Mouse (Mus musculus): ENCODE measurements at regions not wholly inside any gene's neighbourhood (a gene's known extent, or its start where the extent isn't known, plus 50 kb on each side); places are given as distances from the start of the nearest gene placed in this dataset.

GRCm38 (mm10) chr8:76538806-76539480, 360.3 kb upstream of the Nr3c2 start:
- intact Hi-C loops (cut with DNase I): no loop called here
- no peak for DNase-seq

DNA sequence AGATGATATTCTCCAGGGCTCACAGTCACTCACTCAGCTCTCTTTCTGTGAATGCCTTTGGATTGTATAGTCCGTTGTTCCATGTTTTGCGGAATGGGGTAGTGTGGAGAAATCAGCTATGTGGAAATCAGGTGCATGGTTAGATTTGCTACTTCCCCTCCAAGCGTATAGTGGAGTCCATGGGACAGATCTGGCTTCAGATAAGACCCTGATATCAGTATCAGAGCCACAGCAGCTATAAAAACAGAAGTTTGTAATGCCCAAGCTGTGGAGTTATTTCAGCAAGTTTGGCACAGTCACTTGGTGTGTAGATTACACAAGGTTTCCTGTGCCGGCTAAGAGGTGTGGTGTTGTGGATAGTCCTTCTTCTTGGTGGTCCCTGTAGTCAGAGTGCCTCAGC, 359.6 kb upstream of the Nr3c2 start:
- intact Hi-C loops (cut with DNase I): no loop called here
- no peak for DNase-seq

- no peak for DNase-seq
- intact Hi-C loops (cut with DNase I): no loop called here
These were observed 358.6 kb upstream of the Nr3c2 start for GRCm38 (mm10) chr8:76540611-76541010.

DNA sequence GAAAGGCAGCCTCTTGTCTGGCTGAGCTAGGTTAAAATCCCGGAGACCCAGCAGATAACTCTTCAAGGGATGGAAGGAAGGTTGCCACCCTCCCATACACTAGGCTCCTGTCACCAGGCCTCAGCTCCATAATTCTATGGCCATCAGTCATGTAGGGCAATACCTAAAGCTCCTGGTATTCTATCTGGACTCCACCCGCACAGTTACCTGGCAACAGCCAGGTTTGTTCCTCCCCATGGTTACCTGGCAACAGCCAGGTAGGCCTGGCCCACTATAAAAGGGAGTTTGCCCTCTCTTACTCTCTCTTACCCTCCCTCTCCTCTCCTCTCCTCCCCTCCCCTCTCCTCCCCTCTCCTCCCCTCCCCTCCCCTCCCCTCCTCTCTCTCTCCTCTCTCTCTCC, 347.6 kb upstream of the Nr3c2 start:
- intact Hi-C loops (cut with DNase I): no loop called here
- no peak for DNase-seq

- DNase-seq: no peak
- intact Hi-C loops (cut with DNase I): no loop called here
These were observed 297.7 kb upstream of the Nr3c2 start for GRCm38 (mm10) chr8:76601566-76601965.

DNA sequence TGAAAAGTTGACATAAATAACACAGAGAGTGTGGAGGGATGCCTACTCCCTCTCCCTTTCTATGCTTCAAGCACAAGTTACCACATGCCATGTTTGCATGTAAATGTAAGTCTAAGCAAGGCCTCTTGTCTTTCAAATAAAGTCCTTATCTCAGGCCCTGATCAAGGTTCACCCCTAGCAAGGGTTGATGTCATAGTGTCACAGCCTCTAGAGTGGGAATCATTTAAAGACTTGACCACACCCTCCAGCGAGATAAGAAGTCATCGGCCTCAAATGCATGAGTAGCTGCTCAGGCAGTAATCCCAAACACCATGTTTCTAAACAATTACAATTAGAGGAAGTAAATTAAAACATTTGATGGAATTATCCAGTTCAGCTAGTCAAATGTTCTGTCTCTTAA, 280.5 kb upstream of the Nr3c2 start:
- intact Hi-C loops (cut with DNase I): no loop called here
- no peak for DNase-seq

- intact Hi-C loops (cut with DNase I): no loop called here
- no peak for DNase-seq
These were observed 278.4 kb upstream of the Nr3c2 start for GRCm38 (mm10) chr8:76620853-76621252.

DNA sequence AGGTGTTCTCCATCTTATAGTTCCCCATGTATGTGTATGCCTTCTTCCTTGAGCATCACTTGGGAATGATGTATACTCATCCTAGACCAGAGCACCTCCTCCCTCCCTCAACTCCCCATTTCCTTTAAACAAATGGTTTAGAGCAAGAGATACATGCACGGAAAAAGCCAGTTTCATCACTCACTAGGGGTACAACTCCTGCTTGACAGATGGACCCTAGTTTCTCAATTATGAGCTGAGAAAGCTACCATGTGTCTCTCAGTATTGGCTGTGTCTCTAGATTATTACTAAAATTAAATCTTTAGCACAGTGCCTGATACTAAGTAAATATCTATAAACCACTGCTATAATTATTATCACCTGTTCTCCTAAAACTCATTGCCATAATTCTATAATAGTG, 266.2 kb upstream of the Nr3c2 start:
- intact Hi-C loops (cut with DNase I): no loop called here
- no peak for DNase-seq

All from gastrocnemius, postnatal 36 days (tissue).